Mouse (Mus musculus): ENCODE measurements at regions not wholly inside any gene's neighbourhood (a gene's known extent, or its start where the extent isn't known, plus 50 kb on each side); places are given as distances from the start of the nearest gene placed in this dataset.

- H3K27me3 ChIP-seq, result no peaks in the 10 kb centered on the region
- 92% methylated on average over 32 of the region's 32 CpGs for WGBS
- H3K27ac ChIP-seq, result no peak overlapping the region
- H3K9me3 ChIP-seq, result no peaks in the 10 kb centered on the region
- H3K4me3 ChIP-seq (replicated peaks), result no peak overlapping the region
- no peak overlapping the region for H3K9ac ChIP-seq
- H3K4me1 ChIP-seq, result peaks cover 8% of the 10 kb centered on the region; the same call in 1 of the 2 replicates
- H3K36me3 ChIP-seq (replicated peaks), result no peaks in the 10 kb centered on the region
- H3K4me2 ChIP-seq, result no peak overlapping the region
- no peak for ATAC-seq (ENCODE audit: low FRiP score)
These were observed 54.7 kb downstream of the Cryaa start for GRCm38 (mm10) chr17:31732176-31732880.

- H3K9me3 ChIP-seq, result no peaks in the 10 kb centered on the region
- no peak overlapping the region for H3K27ac ChIP-seq
- H3K9ac ChIP-seq, result no peak overlapping the region
- no peaks in the 10 kb centered on the region; the same call in 1 of the 2 replicates for H3K4me1 ChIP-seq
- no peaks in the 10 kb centered on the region; the same call in 1 of the 2 replicates for H3K27me3 ChIP-seq
- no peak for ATAC-seq (ENCODE audit: low FRiP score)
- no peak overlapping the region for H3K4me3 ChIP-seq (replicated peaks)
- H3K36me3 ChIP-seq (replicated peaks), result no peaks in the 10 kb centered on the region
- H3K4me2 ChIP-seq, result no peak overlapping the region
- 33% methylated on average over 7 of the region's 7 CpGs for WGBS
These were observed 56.9 kb downstream of the Cryaa start for GRCm38 (mm10) chr17:31734521-31734920.

GRCm38 (mm10) chr17:31736716-31737115 lies 59.1 kb downstream of the Cryaa start:
- Histone ChIP-seq H3K4me2 (no peak overlapping the region), H3K4me1 (no peaks in the 10 kb centered on the region), H3K9ac (no peak overlapping the region), H3K36me3 (replicated peaks) (no peaks in the 10 kb centered on the region), H3K27ac (no peak overlapping the region), H3K27me3 (no peaks in the 10 kb centered on the region; the same call in 1 of the 2 replicates), H3K4me3 (replicated peaks) (no peak overlapping the region), H3K9me3 (no peaks in the 10 kb centered on the region)
- whole genome bisulfite sequencing, result 84% methylated on average over 6 of the region's 6 CpGs
- no peak for ATAC-seq (ENCODE audit: low FRiP score)

- H3K36me3 ChIP-seq (replicated peaks), result no peaks in the 10 kb centered on the region
- H3K4me3 ChIP-seq (replicated peaks), result no peak overlapping the region
These were observed 60.6 kb downstream of the Cryaa start for GRCm38 (mm10) chr17:31738249-31738648.

GRCm38 (mm10) chr17:31739586-31739985 lies 62.0 kb downstream of the Cryaa start:
- H3K4me3 ChIP-seq (replicated peaks), result no peak overlapping the region
- WGBS, result 65% methylated on average over 11 of the region's 11 CpGs
- no peak overlapping the region for H3K9ac ChIP-seq
- H3K9me3 ChIP-seq, result no peaks in the 10 kb centered on the region
- ATAC-seq (ENCODE audit: low FRiP score), result no peak
- H3K36me3 ChIP-seq (replicated peaks), result no peaks in the 10 kb centered on the region
- no peak overlapping the region for H3K4me2 ChIP-seq
- H3K27me3 ChIP-seq, result no peaks in the 10 kb centered on the region; the same call in 1 of the 2 replicates
- H3K4me1 ChIP-seq, result no peaks in the 10 kb centered on the region
- peak overlapping the region; percentile 25; the same call in 1 of the 2 replicates for H3K27ac ChIP-seq

More at GRCm38 (mm10) chr17:31738249-31738648, 60.6 kb downstream of the Cryaa start:
- no peak overlapping the region for H3K9ac ChIP-seq
- H3K27me3 ChIP-seq, result no peaks in the 10 kb centered on the region; the same call in 1 of the 2 replicates
- H3K4me2 ChIP-seq, result no peak overlapping the region
- no peaks in the 10 kb centered on the region for H3K4me1 ChIP-seq
- H3K27ac ChIP-seq, result no peak overlapping the region
- ATAC-seq (ENCODE audit: low FRiP score), result no peak
- H3K9me3 ChIP-seq, result no peaks in the 10 kb centered on the region
- 80% methylated on average over 3 of the region's 3 CpGs for WGBS

- H3K4me2 ChIP-seq, result no peak overlapping the region
- 91% methylated on average over 11 of the region's 11 CpGs for WGBS
These were observed 62.5 kb downstream of the Cryaa start for GRCm38 (mm10) chr17:31740059-31740458.

GRCm38 (mm10) chr17:31743656-31744055 lies 66.0 kb downstream of the Cryaa start:
- H3K9me3 ChIP-seq, result no peaks in the 10 kb centered on the region
- H3K36me3 ChIP-seq (replicated peaks), result no peaks in the 10 kb centered on the region
- ATAC-seq (ENCODE audit: low FRiP score), result no peak
- H3K27me3 ChIP-seq, result no peaks in the 10 kb centered on the region; the same call in 1 of the 2 replicates
- 88% methylated on average over 4 of the region's 4 CpGs for WGBS
- peaks cover 11% of the 10 kb centered on the region for H3K4me1 ChIP-seq
- H3K4me3 ChIP-seq (replicated peaks), result no peak overlapping the region
- no peak overlapping the region for H3K4me2 ChIP-seq
- no peak overlapping the region for H3K9ac ChIP-seq
- H3K27ac ChIP-seq, result no peak overlapping the region

More at GRCm38 (mm10) chr17:31740059-31740458, 62.5 kb downstream of the Cryaa start:
- H3K27me3 ChIP-seq, result no peaks in the 10 kb centered on the region; the same call in 1 of the 2 replicates
- no peak overlapping the region for H3K9ac ChIP-seq
- no peak for ATAC-seq (ENCODE audit: low FRiP score)
- no peak overlapping the region for H3K4me3 ChIP-seq (replicated peaks)
- H3K9me3 ChIP-seq, result no peaks in the 10 kb centered on the region
- no peaks in the 10 kb centered on the region for H3K36me3 ChIP-seq (replicated peaks)
- no peaks in the 10 kb centered on the region for H3K4me1 ChIP-seq
- no peak overlapping the region for H3K27ac ChIP-seq

GRCm38 (mm10) chr17:31746198-31747111 lies 68.8 kb downstream of the Cryaa start:
- H3K27me3 ChIP-seq, result no peaks in the 10 kb centered on the region
- H3K9ac ChIP-seq, result no peak overlapping the region
- peaks cover 11% of the 10 kb centered on the region for H3K4me1 ChIP-seq
- no peak overlapping the region for H3K4me2 ChIP-seq
- 55% methylated on average over 20 of the region's 20 CpGs for WGBS
- no peaks in the 10 kb centered on the region for H3K36me3 ChIP-seq (replicated peaks)
- no peak for ATAC-seq (ENCODE audit: low FRiP score)
- H3K9me3 ChIP-seq, result no peaks in the 10 kb centered on the region
- H3K4me3 ChIP-seq (replicated peaks), result no peak overlapping the region
- no peak overlapping the region for H3K27ac ChIP-seq

GRCm38 (mm10) chr17:31747563-31747962 lies 70.0 kb downstream of the Cryaa start:
- H3K9ac ChIP-seq, result no peak overlapping the region
- no peaks in the 10 kb centered on the region for H3K36me3 ChIP-seq (replicated peaks)
- H3K4me2 ChIP-seq, result no peak overlapping the region
- ATAC-seq (ENCODE audit: low FRiP score), result no peak
- no peaks in the 10 kb centered on the region for H3K27me3 ChIP-seq
- H3K4me1 ChIP-seq, result peaks cover 11% of the 10 kb centered on the region
- no peak overlapping the region for H3K4me3 ChIP-seq (replicated peaks)
- no peak overlapping the region for H3K27ac ChIP-seq
- 83% methylated on average over 2 of the region's 2 CpGs for WGBS
- no peaks in the 10 kb centered on the region for H3K9me3 ChIP-seq

GRCm38 (mm10) chr17:31748158-31748557 lies 70.6 kb downstream of the Cryaa start:
- H3K27me3 ChIP-seq, result no peaks in the 10 kb centered on the region
- no peak overlapping the region for H3K4me2 ChIP-seq
- no peak overlapping the region for H3K9ac ChIP-seq
- H3K4me3 ChIP-seq (replicated peaks), result no peak overlapping the region
- no peaks in the 10 kb centered on the region for H3K9me3 ChIP-seq
- 88% methylated on average over 2 of the region's 2 CpGs for WGBS
- no peak for ATAC-seq (ENCODE audit: low FRiP score)
- no peak overlapping the region for H3K27ac ChIP-seq
- H3K4me1 ChIP-seq, result peaks cover 11% of the 10 kb centered on the region
- H3K36me3 ChIP-seq (replicated peaks), result no peaks in the 10 kb centered on the region

- 82% methylated on average over 6 of the region's 6 CpGs for WGBS
- H3K4me3 ChIP-seq (replicated peaks), result no peak overlapping the region
- H3K9me3 ChIP-seq, result no peaks in the 10 kb centered on the region
- no peak overlapping the region for H3K27ac ChIP-seq
- peaks cover 11% of the 10 kb centered on the region for H3K4me1 ChIP-seq
- H3K4me2 ChIP-seq, result no peak overlapping the region
- no peak for ATAC-seq (ENCODE audit: low FRiP score)
- no peak overlapping the region for H3K9ac ChIP-seq
- H3K36me3 ChIP-seq (replicated peaks), result no peaks in the 10 kb centered on the region
- H3K27me3 ChIP-seq, result no peaks in the 10 kb centered on the region
These were observed 71.4 kb downstream of the Cryaa start for GRCm38 (mm10) chr17:31748971-31749370.

GRCm38 (mm10) chr17:31751262-31751661 lies 73.7 kb downstream of the Cryaa start:
- no peaks in the 10 kb centered on the region for H3K27me3 ChIP-seq
- H3K9ac ChIP-seq, result no peak overlapping the region
- H3K36me3 ChIP-seq (replicated peaks), result no peaks in the 10 kb centered on the region
- ATAC-seq (ENCODE audit: low FRiP score), result no peak
- H3K4me2 ChIP-seq, result no peak overlapping the region
- WGBS, result 95% methylated on average over 2 of the region's 2 CpGs
- H3K27ac ChIP-seq, result no peak overlapping the region
- peaks cover 7% of the 10 kb centered on the region for H3K4me1 ChIP-seq
- no peak overlapping the region for H3K4me3 ChIP-seq (replicated peaks)
- H3K9me3 ChIP-seq, result 0 out of 2 replicates have a peak, but pooled peaks cover 5% of the 10 kb centered on the region

All from forebrain, embryonic 12.5 days (tissue).